Mouse (Mus musculus): ENCODE data around the gene Padi1.

- no peak for TF ChIP-seq GATA1 (IDR thresholded peaks at IDR 0.05; ENCODE audit: borderline replicate concordance, low read length)
- no peak for TF ChIP-seq FLI1 (IDR thresholded peaks at IDR 0.05; ENCODE audit: low read length)
Observed at GRCm38 (mm10) chr4:140870876-140871275, 25.3 kb upstream of the Padi1 start.
